Mouse (Mus musculus) frontal cortex, postnatal 10 days (tissue): ENCODE measurements at regions not wholly inside any gene's neighbourhood (a gene's known extent, or its start where the extent isn't known, plus 50 kb on each side); places are given as distances from the start of the nearest gene placed in this dataset.
A peak's percentile ranks its signal among the peaks of the same experiment; 100 is the strongest.

Source experiments
- DNase-seq, 2 experiments: peaks; one replicate each; pipeline ENCODE4 v3.0.0; 2022; ENCODE audit warnings: low spot score in 2 of 2, mixed read lengths in 1 of 2

DNA sequence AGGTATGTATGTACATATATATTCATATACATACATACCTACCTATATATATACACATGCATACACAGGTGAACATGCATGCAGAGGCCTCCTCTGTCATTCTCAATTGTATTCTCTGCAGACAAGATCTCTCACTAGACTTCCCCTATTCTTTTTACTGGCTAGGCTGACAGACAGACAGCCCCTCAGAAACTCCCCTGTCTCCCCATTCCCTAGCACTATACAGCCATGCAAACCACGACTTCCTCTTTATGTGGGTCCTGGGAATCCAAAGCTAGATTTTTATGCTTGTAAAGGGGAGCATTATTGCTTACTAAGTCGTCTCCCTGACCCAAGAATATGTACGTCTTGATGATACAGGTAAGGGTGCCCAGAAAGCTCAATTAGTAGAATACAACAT, 86.9 kb downstream of the Fam124b start:
- no peak for DNase-seq

- no peak for DNase-seq
These were observed 94.3 kb downstream of the Fam124b start for GRCm38 (mm10) chr1:80123966-80124365.

- DNase-seq: no peak
These were observed 102.4 kb downstream of the Fam124b start for GRCm38 (mm10) chr1:80115913-80116312.

DNA sequence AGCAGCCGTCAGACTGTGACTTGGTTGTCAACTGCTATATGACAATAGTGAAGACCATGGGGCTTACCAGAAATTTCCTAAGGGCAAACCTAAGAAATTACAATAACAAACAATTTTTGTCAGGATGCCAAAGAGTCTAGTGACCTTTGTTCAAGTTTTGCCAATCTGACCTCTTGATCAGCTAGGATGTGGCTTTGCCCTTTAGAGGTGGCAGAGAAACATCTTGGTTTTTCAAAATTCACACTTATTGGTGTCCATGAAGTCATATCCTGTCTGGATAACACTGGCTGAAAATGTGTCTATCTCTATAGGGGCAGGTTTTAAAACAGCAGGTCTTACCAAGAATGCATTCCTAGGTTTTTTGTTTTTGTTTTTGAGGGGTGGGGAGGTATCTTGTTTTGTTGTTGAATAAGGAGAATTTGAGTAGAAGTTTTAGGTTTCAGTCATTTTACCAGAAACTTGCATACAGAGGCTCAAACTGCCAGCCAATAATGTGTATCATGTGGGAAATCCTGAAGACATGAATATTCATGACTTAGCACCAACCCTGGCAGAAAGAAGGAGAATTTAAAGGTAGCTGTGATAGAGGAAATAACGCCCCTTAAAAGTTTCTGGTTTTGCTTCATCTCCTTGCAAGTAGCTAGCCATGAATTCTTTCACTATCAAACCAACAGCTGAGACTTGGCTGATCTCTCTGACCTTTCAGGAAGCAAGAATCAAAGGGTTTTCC, 110.4 kb downstream of the Fam124b start:
- DNase-seq: no peak

GRCm38 (mm10) chr1:80106269-80106668, 112.0 kb downstream of the Fam124b start:
- DNase-seq: no peak

DNA sequence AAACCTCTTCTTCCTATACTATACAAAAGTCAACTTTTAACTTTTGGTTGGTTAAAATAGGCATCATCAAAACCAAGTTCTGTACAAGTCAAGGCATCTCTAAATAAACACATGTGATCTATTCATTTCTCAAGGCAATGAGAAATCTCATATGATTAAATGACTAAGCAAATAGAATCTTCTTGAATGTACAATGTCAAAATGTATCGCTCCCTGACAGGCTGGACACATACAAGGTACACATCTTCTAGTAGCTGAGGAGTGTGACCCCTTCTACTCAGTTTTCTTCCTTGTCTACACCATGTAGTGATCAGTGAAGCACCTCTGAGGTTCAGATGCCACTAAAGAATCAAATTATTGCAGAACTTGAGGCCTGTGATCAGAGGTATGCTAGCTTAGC, 120.0 kb downstream of the Fam124b start:
- DNase-seq: no peak

- DNase-seq: no peak
These were observed 126.5 kb downstream of the Fam124b start for GRCm38 (mm10) chr1:80091800-80092199.

DNA sequence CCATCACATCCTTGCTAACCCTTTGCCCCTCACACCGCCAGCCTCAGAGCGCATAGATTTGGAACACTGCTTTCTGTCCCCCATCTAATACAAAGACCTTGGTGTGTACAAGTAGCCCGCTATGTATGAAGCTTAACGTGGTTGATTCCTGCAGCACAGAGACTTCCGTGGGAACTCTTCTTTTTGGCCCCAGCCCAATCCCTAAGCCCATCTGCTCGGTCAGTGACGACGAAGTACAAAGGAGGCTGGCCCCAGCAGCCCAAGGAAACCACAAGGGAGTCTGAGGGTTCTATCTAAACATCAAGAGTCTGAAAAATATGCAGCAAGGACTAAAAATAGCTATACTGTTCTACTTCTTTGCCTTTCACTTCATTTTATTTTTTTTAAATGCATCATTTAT, 126.9 kb downstream of the Fam124b start:
- DNase-seq: peak; percentile 11 to 23

- no peak for DNase-seq
These were observed 129.6 kb downstream of the Fam124b start for GRCm38 (mm10) chr1:80088651-80089050.

DNA sequence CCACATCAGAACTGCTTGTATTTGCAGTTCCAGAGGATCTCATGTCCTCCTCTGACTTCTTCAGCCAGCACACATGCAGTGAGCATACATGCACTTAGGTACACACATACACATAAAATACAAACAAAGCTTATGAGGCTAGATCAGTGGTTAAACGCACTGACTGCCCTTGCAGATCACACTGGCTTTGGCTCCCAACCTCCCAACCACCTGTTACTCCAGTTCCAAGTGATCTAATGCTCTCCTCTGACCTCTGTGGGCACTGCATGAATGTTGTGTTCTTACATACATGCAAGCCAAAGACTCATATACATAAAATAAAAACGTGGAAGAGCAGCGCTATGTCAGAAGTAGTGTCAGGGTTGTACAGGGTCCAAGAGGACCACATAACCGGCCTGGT, 141.9 kb downstream of the Fam124b start:
- DNase-seq: no peak

DNA sequence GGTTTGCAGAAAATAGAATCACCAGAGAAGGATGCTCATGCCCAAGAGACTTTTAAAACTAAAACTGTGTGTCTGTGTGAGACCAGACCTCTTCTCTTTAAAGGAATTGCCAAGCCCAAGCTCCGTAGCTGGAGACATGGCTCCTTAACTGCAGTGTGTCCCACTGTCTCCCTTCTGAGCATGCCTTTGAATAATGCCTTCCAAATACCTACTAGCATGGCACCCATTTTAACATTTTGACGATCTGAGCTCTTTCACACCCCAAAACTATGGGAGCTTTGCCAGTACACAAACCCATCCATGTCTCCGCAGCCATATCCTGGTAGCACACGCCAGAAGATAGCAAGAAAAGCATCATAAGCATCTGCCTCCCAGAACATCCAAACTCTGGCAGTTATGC, 143.9 kb downstream of the Fam124b start:
- no peak for DNase-seq

DNA sequence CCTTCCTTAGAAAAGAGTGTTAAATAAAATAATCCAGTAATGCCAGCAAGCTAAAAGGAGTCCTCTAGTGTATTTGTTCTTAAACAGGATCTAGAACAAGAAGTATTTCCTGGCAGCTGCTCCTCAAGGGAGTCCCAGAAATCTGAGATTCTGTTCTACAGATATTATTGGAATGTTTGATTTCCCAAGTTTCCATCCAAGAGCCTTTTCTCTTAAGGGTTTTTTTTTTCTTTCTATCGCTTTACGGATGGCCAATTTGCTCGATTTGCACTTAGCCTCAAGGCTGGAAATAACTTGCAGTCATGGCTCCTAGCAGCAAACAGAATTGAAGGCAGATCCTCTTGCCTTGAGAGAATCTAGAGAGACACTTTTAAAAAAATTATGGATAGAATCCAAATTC, 144.3 kb downstream of the Fam124b start:
- peak in 1 of 2 experiments; percentile 5 for DNase-seq

DNA sequence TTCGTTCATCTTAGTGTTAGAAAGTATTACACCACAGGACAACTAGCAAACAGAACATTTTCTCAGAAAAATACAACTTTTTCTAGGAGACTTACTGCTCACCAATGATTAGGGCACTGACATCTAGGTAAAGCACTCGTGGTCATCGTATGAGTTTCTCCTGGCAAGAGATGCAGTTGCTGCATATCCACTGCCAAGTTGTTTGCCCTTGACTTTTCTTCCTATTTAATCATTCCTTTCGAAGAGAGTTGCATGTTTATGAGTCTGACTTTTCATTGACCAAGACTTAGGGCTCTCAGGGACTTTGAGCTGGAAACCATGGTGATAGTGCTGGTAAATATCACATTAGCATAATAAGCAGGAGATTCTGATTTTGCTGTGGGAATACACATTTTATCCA, 149.1 kb downstream of the Fam124b start:
- no peak for DNase-seq

DNA sequence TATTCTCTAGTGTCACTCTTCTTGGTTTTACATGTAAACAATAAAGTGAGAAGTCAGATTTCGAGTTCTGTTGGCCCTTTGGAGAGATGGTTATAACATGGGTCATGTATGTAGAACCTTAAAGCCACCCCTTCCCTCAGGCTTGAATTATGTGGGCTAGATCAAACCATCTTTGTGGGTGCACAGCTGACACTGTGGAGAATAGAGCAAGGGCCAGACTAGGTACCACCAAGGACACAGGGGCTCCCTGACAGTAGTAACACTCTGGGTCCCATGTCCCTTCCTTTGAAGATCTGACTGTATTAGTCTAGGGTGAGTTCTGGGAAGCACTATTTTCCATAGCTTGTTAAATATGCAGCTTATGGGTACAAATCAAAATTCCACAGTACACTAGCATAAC, 156.2 kb downstream of the Fam124b start:
- no peak for DNase-seq

DNA sequence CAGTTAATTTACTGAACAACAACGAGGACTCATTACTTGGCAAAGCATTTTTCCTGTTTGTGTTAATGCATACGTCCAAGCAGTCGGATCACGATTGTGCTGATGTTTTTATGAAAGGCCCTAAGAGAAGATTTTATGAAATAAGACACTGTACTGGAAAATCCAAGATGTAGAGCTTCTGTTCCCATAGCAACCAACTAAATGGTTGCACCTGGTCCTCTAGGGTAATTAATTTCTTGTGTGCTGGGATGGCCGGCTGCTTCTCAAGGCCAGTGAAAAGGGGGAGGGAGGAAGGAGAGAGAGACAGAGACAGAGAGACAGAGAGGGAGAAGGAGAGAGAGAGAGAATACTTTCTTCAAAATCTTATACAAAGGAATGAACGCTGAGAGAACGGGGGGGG, 156.6 kb downstream of the Fam124b start:
- DNase-seq: no peak

DNA sequence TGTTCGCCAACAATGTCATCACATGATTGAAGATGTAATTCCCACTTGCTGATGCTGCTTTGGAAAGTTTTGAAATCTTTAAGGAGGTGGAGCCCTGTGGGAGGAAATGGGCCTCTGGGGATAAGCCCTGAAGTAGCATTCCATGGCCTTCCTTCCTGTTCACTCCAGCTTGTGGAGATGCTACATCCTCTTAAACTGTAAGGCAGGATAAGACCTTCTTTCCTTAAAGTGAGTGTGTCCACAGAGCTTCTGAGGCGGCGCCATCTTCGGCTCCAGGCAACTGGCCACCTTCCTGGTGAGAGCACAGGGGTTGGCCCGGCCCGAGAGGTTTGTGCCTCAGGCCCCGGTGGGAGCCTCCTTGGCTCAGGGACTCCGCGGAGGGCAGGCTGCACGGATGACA, 173.1 kb downstream of the Fam124b start:
- no peak for DNase-seq

GRCm38 (mm10) chr1:80040409-80040808, 177.9 kb downstream of the Fam124b start:
- no peak for DNase-seq

DNA sequence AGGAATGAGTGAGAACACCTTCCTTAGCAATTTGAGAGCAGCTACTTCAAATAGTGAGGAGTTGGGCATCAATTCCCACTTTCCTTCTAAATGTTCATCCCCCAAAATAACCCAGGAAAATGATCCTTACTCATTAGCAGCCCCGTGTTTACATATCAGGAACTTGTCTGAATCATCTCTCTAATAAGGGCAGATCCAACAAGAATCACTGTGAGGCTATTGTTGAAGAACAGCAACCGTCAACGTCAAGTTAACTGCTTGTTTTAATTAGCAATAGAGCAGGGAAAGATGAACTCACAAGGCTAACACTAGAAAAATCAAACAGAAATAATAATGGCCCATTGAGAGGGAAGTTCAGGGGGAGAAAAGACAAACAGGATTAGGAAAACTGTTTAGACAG, 178.4 kb downstream of the Fam124b start:
- no peak for DNase-seq

GRCm38 (mm10) chr1:80039161-80039560, 178.2 kb upstream of the Serpine2 start:
- no peak for DNase-seq

GRCm38 (mm10) chr1:80038059-80038458, 177.1 kb upstream of the Serpine2 start:
- no peak for DNase-seq

DNA sequence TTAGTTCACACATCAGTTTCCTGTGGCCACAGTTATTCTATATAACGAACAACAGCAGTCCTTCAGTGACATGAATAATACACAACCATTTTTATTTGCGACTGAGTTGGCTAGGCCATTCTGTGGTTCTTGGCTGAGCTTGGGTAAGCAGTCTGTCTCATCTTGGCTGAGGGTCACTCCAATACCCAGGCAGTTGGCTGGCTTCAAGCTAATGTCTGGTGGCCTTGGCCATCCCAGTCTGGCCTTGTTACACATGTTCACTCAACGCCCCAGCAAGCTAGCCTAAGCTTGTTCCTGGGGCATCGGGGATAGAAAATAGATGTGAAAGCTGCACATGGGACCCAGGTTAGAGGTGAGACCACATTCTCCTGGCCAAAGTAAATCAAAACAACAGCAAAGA, 175.5 kb upstream of the Serpine2 start:
- no peak for DNase-seq

DNA sequence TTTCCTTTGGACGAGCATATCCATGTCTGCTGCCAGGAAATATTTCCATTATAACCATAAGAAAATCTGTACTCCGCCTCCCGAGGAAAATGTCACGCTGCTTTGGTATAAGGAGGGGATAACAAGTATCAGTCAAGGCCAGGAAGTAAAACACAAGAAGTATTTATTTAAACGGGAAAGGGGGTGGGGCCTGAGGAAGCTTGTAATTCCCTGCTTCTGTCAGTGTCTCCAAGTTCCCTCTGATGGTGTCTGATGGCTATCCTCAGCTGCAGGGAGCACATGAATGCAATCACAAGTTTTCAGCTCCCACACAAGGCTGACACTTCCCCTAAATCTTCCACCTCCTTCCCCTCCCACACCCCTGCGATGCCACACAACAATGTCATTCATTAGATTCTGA, 172.5 kb upstream of the Serpine2 start:
- DNase-seq: no peak

DNA sequence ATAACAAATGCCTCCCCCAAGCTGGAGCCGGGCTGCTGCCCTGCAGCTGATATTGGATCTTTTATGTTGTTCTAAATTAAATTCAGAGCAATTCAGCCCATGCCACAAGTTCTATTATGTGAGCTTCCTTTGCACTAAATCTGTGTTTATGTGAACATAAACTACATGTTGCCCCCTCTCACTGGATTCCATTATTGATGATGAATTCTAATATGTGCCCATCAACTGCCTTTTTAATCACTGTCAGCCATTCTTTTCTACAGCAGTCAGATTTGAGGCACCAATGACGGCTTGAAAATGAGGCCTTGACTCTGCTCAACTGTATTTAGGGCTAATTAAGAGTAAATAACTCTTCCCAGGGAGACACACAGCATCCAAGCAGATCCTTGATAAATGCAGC, 172.1 kb upstream of the Serpine2 start:
- DNase-seq: no peak

GRCm38 (mm10) chr1:80032464-80032863, 171.5 kb upstream of the Serpine2 start:
- DNase-seq: no peak
